Mouse (Mus musculus): ENCODE results near the gene Plcb1. TPM values are rescaled to one million over a fixed set of nuclear protein-coding genes. Genes with fewer than 3 reads are reported as not detected.

The Plcb1 gene
- polyA plus RNA-seq, 1 experiment from 2014 or later: 21.2 TPM

DNA sequence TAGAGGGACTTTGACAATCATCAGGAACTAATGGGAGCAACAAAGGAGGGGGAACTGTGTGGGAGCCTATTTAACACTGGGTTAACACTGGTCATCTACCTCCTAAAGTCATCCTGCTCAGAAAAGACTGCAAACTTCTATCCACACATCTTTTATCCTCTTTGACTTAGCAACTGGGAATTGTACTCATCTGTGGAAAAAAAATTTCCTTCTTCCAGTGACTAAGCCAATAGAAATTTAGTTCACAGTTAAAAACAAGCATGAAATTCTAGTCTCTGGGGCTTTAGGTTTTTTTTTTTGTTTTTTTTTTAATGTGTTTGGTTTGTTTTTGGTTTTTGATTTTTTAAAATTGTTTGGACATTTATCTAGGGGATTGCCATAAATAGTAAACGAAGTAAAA, 595.5 kb downstream of the Plcb1 start:
- WGBS: 72% methylated on average over 1 of the region's 1 CpGs
- Histone ChIP-seq H3K4me2 (replicated peaks) (no peak overlapping the region), H3K27ac (no peak overlapping the region), H3K4me3 (replicated peaks) (no peak overlapping the region), H3K9ac (replicated peaks) (no peak overlapping the region), H3K9me3 (no peaks in the 10 kb centered on the region), H3K27me3 (no peaks in the 10 kb centered on the region), H3K36me3 (no peaks in the 10 kb centered on the region), H3K4me1 (replicated peaks) (no peaks in the 10 kb centered on the region)
- ATAC-seq: no peak

- Histone ChIP-seq H3K4me3 (replicated peaks) (no peak overlapping the region), H3K9ac (replicated peaks) (no peak overlapping the region), H3K27me3 (no peaks in the 10 kb centered on the region), H3K4me1 (replicated peaks) (no peaks in the 10 kb centered on the region), H3K9me3 (no peaks in the 10 kb centered on the region), H3K4me2 (replicated peaks) (no peak overlapping the region), H3K27ac (no peak overlapping the region), H3K36me3 (no peaks in the 10 kb centered on the region)
- 46% methylated on average over 9 of the region's 9 CpGs for WGBS
- no peak for ATAC-seq
Measured at GRCm38 (mm10) chr2:135387990-135388389, 602.1 kb downstream of the Plcb1 start.

DNA sequence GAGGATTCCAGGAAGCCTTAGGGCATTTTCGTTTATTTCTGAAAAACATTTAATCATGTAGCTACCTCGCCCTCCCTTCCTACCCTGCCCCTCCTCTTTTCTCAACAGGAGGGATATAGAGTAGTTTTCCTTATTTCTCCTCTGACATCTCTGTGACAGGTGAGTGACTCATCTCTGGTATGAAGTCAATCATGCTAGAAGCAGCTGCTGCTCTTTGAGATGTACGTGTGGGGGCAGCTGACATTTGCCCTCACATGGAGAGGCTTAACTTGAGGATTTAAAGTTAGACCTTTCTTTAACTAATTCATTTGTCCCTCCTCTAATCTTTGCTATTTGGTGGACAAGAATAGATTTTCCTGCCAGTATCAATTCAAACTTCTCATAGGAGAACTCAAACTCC, 608.8 kb downstream of the Plcb1 start:
- Histone ChIP-seq H3K9ac (replicated peaks) (no peak overlapping the region), H3K4me1 (replicated peaks) (no peaks in the 10 kb centered on the region), H3K4me3 (replicated peaks) (no peak overlapping the region), H3K27me3 (no peaks in the 10 kb centered on the region), H3K4me2 (replicated peaks) (no peak overlapping the region), H3K27ac (no peak overlapping the region), H3K9me3 (no peaks in the 10 kb centered on the region), H3K36me3 (no peaks in the 10 kb centered on the region)
- ATAC-seq: no peak
- WGBS: 61% methylated on average over 3 of the region's 3 CpGs

GRCm38 (mm10) chr2:135396375-135396774, 610.5 kb downstream of the Plcb1 start:
- H3K27me3 ChIP-seq: no peaks in the 10 kb centered on the region
- no peaks in the 10 kb centered on the region for H3K36me3 ChIP-seq
- no peaks in the 10 kb centered on the region for H3K4me1 ChIP-seq (replicated peaks)
- H3K9ac ChIP-seq (replicated peaks): no peak overlapping the region
- H3K9me3 ChIP-seq: no peaks in the 10 kb centered on the region
- no peak for ATAC-seq
- no peak overlapping the region for H3K27ac ChIP-seq
- no peak overlapping the region for H3K4me2 ChIP-seq (replicated peaks)
- H3K4me3 ChIP-seq (replicated peaks): no peak overlapping the region
- WGBS: 89% methylated on average over 3 of the region's 3 CpGs

- H3K27ac ChIP-seq: no peak overlapping the region
- ATAC-seq: no peak
- H3K4me2 ChIP-seq (replicated peaks): no peak overlapping the region
- no peaks in the 10 kb centered on the region for H3K36me3 ChIP-seq
- H3K9me3 ChIP-seq: no peaks in the 10 kb centered on the region
- WGBS: 87% methylated on average over 2 of the region's 2 CpGs
- H3K4me3 ChIP-seq (replicated peaks): no peak overlapping the region
- no peaks in the 10 kb centered on the region for H3K4me1 ChIP-seq (replicated peaks)
- H3K9ac ChIP-seq (replicated peaks): no peak overlapping the region
- no peaks in the 10 kb centered on the region for H3K27me3 ChIP-seq
Measured at GRCm38 (mm10) chr2:135397970-135398369, 612.1 kb downstream of the Plcb1 start.

DNA sequence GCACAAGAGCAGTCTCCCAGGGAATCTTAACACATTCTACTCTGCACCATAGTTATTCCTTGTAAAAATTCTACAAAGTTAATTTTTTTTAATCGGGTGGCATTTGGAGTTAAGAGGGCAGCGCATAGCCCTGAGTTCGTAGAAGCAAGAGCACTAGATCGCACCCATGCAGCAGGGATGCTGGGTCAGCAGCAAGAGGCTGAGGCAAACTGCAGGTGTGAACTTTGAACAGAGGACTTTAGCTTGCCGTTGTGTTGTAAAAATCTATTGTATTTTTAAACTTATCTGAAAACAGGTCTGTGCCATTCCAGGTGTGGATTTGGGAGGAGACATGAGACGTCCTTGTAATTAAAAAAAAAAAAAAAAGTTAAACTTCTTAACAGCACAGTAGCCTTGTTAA, 613.9 kb downstream of the Plcb1 start:
- H3K9ac ChIP-seq (replicated peaks): no peak overlapping the region
- H3K36me3 ChIP-seq: no peaks in the 10 kb centered on the region
- H3K27ac ChIP-seq: no peak overlapping the region
- H3K4me1 ChIP-seq (replicated peaks): 0 out of 2 replicates have a peak, but pooled peaks cover 3% of the 10 kb centered on the region
- no peak overlapping the region for H3K4me3 ChIP-seq (replicated peaks)
- H3K9me3 ChIP-seq: no peaks in the 10 kb centered on the region
- no peak for ATAC-seq
- H3K27me3 ChIP-seq: no peaks in the 10 kb centered on the region
- H3K4me2 ChIP-seq (replicated peaks): no peak overlapping the region
- 92% methylated on average over 6 of the region's 6 CpGs for WGBS

DNA sequence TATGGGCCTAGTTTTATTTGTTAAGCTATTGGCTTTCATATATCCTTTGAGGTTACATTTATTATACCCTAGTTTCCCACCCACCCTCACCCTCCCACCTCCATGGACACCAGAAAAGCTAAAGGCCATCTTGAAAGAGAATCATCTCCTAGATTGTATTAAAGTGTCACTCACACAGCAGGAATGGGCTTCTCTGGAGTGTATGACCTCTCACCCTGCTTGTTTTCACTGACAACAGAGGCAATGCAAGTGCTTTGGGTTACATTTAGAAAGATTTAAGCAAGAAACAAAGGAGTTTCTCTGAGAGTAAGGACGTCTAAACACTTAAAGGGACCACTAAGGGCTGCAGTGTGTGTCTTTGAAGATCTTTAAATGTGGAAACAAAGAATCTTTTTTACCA, 617.0 kb downstream of the Plcb1 start:
- Histone ChIP-seq H3K27ac (no peak overlapping the region), H3K9ac (replicated peaks) (no peak overlapping the region), H3K36me3 (no peaks in the 10 kb centered on the region), H3K27me3 (no peaks in the 10 kb centered on the region), H3K4me2 (replicated peaks) (no peak overlapping the region), H3K4me3 (replicated peaks) (no peak overlapping the region), H3K9me3 (no peaks in the 10 kb centered on the region), H3K4me1 (replicated peaks) (0 out of 2 replicates have a peak, but pooled peaks cover 3% of the 10 kb centered on the region)
- WGBS: 2% methylated on average over 1 of the region's 1 CpGs
- no peak for ATAC-seq

- H3K27me3 ChIP-seq: no peaks in the 10 kb centered on the region
- H3K9ac ChIP-seq (replicated peaks): no peak overlapping the region
- no peak for ATAC-seq
- 67% methylated on average over 6 of the region's 6 CpGs for WGBS
- H3K4me2 ChIP-seq (replicated peaks): no peak overlapping the region
- H3K4me3 ChIP-seq (replicated peaks): no peak overlapping the region
- H3K36me3 ChIP-seq: no peaks in the 10 kb centered on the region
- no peak overlapping the region for H3K27ac ChIP-seq
- H3K9me3 ChIP-seq: no peaks in the 10 kb centered on the region
- H3K4me1 ChIP-seq (replicated peaks): 0 out of 2 replicates have a peak, but pooled peaks cover 3% of the 10 kb centered on the region
Measured at GRCm38 (mm10) chr2:135403344-135403743, 617.5 kb downstream of the Plcb1 start.

- peaks cover 5% of the 10 kb centered on the region for H3K4me1 ChIP-seq (replicated peaks)
- H3K27ac ChIP-seq: no peak overlapping the region
- ATAC-seq: no peak
- no peak overlapping the region for H3K4me2 ChIP-seq (replicated peaks)
- no peak overlapping the region for H3K9ac ChIP-seq (replicated peaks)
- no peaks in the 10 kb centered on the region for H3K36me3 ChIP-seq
- H3K9me3 ChIP-seq: no peaks in the 10 kb centered on the region
- H3K27me3 ChIP-seq: no peaks in the 10 kb centered on the region
- WGBS: 20% methylated on average over 1 of the region's 1 CpGs
- no peak overlapping the region for H3K4me3 ChIP-seq (replicated peaks)
Measured at GRCm38 (mm10) chr2:135404095-135404494, 618.2 kb downstream of the Plcb1 start.

DNA sequence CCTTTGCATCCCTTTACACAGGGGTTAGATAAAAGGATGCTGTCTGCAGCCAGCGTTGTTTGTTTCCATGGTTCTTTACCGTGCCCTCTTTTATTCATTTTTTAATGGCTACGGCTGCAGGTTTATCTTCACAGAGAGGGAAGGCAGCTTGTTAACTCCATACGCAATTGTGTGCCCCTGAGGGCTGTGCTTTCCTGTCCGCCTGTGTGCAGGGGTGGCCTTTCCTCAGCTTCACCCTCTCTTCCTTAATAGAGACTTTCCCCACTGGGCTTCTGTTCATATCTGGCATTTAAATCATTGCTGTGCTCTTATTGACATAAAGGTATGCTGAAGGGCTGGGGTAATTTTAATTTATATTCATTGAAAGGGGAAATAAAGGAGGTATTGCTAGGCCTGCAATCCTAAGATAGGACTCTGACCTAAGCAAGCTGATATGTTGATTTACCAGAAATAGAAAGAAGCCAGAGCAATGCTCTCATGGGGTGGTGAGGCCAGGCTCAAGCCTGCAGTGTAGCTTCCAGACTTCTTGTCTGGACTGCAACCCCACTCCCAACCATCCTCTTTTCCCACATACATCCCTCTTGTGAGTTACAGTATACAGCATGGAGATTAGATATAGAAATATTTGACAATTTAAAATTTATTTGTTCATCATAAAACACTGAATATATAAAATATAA, 623.7 kb downstream of the Plcb1 start:
- no peak overlapping the region for H3K4me3 ChIP-seq (replicated peaks)
- no peaks in the 10 kb centered on the region for H3K27me3 ChIP-seq
- H3K36me3 ChIP-seq: no peaks in the 10 kb centered on the region
- no peak overlapping the region for H3K4me2 ChIP-seq (replicated peaks)
- ATAC-seq: peak; percentile 88
- WGBS: 10% methylated on average over 5 of the region's 5 CpGs
- H3K27ac ChIP-seq: peak overlapping the region; percentile 62
- H3K9ac ChIP-seq (replicated peaks): no peak overlapping the region
- no peaks in the 10 kb centered on the region for H3K9me3 ChIP-seq
- peaks cover 9% of the 10 kb centered on the region for H3K4me1 ChIP-seq (replicated peaks)

- H3K27ac ChIP-seq: no peak overlapping the region
- H3K27me3 ChIP-seq: no peaks in the 10 kb centered on the region
- no peak overlapping the region for H3K4me2 ChIP-seq (replicated peaks)
- no peak for ATAC-seq
- peaks cover 9% of the 10 kb centered on the region for H3K4me1 ChIP-seq (replicated peaks)
- no peak overlapping the region for H3K9ac ChIP-seq (replicated peaks)
- WGBS: 61% methylated on average over 2 of the region's 2 CpGs
- no peaks in the 10 kb centered on the region for H3K36me3 ChIP-seq
- H3K9me3 ChIP-seq: no peaks in the 10 kb centered on the region
- no peak overlapping the region for H3K4me3 ChIP-seq (replicated peaks)
Measured at GRCm38 (mm10) chr2:135411675-135412074, 625.8 kb downstream of the Plcb1 start.

GRCm38 (mm10) chr2:135415137-135415536, 629.3 kb downstream of the Plcb1 start:
- Histone ChIP-seq H3K27me3 (no peaks in the 10 kb centered on the region), H3K27ac (no peak overlapping the region), H3K9ac (replicated peaks) (no peak overlapping the region), H3K36me3 (no peaks in the 10 kb centered on the region), H3K4me3 (replicated peaks) (no peak overlapping the region), H3K4me2 (replicated peaks) (no peak overlapping the region), H3K9me3 (no peaks in the 10 kb centered on the region), H3K4me1 (replicated peaks) (peaks cover 7% of the 10 kb centered on the region)
- 71% methylated on average over 4 of the region's 4 CpGs for WGBS
- no peak for ATAC-seq

DNA sequence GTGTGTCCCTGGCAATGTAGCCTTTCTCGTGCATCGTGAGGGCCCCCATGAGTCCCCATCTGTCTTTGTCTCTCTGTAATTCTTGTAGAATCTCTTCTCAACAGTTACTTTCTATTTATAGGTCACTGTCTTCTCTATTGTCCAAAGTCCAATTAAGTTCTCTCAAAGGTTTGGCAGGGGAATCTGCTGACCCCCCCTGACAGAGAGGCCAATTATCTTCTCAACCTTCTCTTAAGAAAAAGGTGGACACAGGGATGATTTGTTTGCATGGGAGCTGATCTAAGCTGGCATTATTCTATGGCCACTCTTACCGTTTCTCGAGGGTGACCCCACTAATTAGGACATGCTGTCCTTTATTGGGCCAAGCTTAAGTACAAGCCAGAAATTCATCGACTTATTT, 633.4 kb downstream of the Plcb1 start:
- Histone ChIP-seq H3K4me1 (replicated peaks) (peaks cover 7% of the 10 kb centered on the region), H3K27ac (no peak overlapping the region), H3K4me3 (replicated peaks) (no peak overlapping the region), H3K4me2 (replicated peaks) (no peak overlapping the region), H3K27me3 (no peaks in the 10 kb centered on the region), H3K36me3 (no peaks in the 10 kb centered on the region), H3K9ac (replicated peaks) (no peak overlapping the region), H3K9me3 (no peaks in the 10 kb centered on the region)
- no peak for ATAC-seq
- 34% methylated on average over 5 of the region's 5 CpGs for WGBS
